Mouse (Mus musculus): ENCODE data around the gene Slc9a3r1.

Gene Slc9a3r1

DNA sequence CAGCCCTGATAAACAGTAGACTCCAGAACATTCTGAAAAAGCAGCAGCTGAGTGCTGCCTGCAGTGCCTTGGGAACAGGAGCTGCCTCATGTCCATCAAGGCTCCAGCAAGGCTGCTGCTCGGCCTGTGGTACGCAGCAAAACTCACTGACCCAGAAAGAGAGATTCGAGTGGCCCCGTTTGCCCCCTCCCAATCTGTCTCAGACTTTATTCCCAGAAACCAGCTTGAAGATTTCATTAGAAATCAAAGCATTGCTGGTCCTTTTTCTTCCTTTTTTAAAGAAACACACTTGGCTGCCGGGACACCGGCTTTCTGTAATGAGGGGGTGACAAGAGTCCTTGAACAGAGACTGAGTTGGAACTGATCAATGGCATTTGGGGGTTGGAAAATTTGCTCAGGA lies 62.2 kb downstream of the Slc9a3r1 start:
- no peak for DNase-seq (ENCODE audit: low read depth, low spot score)

DNA sequence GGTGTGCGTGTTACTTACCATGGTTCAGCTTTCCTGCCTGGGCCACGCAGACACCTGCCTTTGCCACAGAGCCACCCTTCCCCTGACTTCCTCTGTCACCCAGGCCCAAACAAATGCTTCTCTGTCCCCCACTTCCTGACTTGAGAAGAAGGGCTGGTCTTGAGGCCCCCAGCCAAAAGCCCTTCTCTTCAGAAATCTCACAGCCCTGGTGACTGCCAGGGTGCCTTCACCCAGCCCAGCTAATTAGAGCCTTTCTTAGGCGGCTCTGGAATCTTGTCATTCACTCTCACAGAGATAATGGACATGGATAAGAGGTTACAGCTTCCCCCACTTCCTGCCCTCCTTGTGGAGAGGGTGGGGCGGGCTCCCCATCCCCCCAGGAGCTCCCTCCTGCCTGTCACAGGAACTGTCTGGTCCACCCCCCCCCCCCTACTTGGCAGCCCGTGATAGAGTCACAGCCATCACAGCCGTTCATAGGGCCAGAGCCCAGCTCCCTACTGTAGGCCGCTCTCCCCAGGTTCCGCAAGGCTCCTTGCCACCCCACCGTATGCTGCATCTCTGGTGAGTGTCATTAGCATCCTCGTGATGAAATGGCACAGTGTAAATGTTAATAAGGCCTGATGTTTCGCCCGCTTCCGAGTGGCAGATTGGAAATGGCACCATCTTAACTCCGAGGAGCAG lies 63.8 kb downstream of the Slc9a3r1 start:
- no peak for DNase-seq (ENCODE audit: low read depth, low spot score)

DNA sequence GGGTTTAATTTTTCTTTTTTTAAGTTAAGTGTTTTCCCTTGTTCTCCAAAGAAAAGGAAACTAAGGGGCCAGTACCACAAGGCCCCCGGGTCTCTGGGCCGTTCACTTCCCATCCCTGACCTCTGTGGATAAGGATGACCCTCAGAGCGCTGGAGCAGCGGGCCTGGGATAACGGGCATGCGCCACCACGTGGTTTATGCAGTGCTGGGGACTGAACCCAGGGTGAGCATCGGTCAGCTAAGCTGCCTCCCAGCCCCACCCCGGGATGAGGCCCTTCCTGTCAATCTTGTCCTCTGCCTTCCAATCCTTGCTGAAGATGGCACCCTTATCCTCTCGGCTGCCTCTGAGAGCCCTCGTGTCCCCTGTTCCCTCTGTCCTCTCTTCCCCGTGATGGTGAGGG lies 64.5 kb downstream of the Slc9a3r1 start:
- DNase-seq (ENCODE audit: low read depth, low spot score) = no peak

DNA sequence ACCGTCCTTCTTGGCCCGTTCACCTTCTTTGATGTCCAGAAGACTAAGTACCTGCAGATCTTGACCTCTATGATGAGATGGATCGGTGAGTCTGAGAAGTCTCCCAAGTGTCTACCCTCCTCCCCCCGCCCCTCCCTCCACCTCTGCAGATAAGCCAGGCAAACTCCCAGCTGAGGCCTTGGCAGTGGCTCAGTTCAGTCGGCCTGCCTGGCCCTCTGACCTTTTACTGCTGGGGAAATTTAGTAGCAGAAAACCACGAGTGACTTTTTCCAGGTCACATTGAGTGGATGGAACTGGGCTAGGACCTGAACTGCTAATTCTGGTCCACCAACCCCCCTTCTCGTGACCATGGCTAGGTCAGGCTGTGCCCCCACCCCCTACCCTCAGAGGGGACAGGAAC lies 65.3 kb downstream of the Slc9a3r1 start:
- DNase-seq (ENCODE audit: low read depth, low spot score) = no peak

DNA sequence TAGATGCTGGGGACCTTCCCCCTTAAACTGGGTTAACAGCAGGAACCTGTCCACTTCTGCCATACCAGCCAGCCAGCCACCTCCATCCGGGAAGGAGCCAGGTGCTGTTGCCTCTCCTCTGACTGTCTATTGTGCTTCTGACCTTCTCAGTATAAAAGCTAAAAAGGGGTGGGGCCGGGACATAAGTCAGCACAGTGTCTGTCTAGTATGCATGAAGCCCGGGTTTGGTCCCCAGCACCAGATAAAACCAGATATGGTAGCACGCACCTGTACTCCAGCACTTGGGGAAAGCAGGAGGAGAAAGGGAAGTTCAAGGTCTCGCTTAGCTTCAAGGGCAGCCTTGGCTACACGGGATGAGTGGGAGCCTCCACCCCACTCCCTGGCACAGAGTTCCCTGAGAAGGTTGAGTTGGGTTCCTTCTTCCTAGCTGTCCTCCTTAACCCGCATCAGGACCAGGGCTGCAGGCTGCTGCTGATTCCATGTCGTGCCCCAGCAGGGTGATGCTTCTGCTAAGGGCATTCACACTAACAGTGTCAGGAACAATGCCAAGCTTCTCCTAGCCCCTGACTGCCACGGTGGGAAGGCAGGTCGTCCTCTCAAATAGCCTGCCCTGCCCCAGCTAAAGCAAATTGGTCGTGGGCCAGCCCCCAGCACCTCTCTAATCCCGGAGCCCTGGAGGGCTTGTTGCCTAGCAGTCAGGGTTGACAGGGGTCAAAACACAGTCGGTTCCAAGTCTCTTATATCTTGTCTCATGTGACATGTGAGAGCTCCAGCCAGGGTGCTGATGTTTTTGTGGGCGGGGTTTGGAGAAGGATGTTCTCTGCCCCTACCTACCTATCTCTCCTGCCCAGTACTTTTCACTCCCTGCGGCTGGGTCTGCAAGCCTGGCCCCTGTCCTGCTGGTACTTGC lies 66.1 kb downstream of the Slc9a3r1 start:
- no peak for DNase-seq (ENCODE audit: low read depth, low spot score)

All from telencephalon, adult 2 months (tissue).